Mouse (Mus musculus) fat pad, adult 2 months (tissue): Measurements from ENCODE around the gene Vasn.

Experiments used
- DNase-seq: peaks from one replicate; pipeline ENCODE4 v3.0.0-alpha.2; 2011; ENCODE audit warnings: low read depth, low spot score; ENCODE audit errors: extremely low read depth

Gene Vasn

DNA sequence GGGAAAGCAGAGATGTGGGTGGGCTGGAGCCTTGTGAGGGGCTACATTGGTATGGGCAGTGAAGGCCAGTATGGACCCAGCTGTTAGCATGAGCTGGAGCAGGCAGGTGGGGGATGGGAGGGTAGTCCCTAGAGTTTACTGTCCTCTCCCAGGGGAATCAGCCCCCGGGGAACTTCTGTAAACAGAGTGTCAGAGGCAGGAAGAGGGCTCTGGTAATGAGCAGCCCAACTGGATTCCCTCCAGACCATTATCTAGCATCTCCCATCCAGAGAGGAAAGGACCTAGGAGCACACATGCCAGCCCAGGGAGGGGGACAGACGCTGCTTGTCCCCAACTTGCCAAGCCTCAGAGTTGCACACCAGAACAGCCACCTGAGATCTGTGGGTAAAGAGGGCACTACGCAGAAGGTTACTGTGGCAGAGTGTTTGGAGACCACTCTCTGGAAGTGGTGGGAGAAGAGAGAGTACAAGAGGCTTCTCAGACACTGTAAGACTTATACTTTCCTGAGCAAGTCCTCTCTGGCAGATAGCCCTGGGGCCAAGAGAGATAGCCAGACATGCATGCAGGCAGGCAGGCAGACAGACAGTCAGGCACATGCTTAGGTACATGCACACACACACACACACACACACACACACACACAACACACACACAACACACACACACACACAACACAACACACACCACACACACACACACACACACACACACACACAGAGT lies 1.5 kb downstream of the Vasn start:
- no peak for DNase-seq

DNA sequence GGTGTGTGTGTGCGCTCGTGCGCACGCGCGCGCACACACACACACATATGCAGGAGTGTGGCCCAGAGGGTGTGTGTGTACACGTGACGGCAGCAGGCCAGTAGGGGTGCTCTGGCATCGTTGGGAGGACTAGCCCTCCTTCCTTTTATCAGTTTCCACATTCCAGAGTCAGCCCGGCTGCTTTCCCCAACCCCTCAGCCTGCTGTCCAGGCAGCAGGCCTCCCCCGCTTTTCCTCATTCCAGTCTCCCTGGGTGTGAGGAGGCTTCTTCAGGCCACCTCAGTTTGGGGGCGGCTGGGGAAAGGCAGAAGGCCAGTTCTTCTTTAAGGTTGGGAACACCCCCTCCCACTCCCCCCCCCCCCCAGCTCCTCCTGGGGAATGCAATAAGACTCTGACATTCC lies 2.4 kb downstream of the Vasn start:
- DNase-seq, result no peak

DNA sequence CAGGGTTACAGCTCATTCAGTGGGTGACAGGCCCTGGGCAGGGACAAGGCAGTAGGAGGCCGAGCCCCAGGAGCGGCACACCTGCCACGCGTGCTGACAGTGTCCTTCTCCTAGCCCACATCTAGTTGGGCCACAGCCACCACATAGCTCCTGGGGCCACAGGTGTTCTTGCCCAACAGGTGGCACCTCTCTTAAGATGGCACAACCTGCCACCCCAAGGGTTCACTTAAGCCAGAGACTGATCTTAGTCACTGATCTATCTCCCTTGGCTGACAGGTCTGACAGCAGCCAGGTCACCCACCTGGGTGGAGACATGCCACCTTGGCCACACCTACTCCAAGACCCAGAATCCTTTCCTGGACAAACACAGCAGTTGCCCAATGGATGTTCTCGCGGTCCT lies 3.2 kb downstream of the Vasn start:
- peak; percentile 99 for DNase-seq

GRCm38 (mm10) chr16:4643670-4644419 lies 4.1 kb downstream of the Vasn start:
- no peak for DNase-seq

DNA sequence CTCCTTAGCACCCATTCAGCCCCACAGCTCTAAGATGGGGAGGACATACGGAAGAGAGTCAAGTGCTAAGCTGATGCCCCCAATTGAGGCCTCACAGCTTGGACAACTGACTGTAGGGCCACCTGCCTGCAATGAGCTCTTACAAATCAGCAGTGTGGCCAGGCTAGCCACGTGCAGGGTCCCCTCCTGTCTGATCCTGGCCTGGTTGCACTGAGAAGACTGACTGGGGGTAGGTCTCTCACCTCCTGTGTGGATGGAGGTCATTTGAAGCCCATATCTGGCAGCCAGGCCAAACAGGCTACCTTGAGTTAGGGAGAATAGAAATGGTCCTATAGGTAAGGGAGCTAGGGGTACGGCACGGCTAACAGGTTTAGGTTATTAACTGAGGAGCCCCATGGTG lies 6.1 kb downstream of the Vasn start:
- no peak for DNase-seq

DNA sequence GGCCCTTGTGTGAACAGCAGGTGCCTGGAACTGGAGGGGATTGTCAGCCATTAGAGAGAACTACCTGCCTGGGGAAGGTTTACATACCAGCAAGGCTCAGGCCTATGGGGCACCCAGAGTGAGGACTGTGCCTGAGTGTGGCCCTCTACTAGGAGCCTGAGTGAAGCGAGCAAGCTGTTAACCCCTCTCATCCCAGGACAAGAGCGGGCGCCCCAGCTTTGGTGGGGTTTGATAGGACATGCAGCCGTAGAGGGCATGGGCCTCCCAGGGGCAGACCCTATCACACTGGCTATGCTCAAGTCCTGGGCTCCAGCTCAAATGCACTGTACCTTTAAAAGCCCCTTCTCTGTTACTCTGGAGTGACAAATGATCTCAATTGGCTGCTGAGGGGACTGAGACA lies 7.1 kb downstream of the Vasn start:
- no peak for DNase-seq

DNA sequence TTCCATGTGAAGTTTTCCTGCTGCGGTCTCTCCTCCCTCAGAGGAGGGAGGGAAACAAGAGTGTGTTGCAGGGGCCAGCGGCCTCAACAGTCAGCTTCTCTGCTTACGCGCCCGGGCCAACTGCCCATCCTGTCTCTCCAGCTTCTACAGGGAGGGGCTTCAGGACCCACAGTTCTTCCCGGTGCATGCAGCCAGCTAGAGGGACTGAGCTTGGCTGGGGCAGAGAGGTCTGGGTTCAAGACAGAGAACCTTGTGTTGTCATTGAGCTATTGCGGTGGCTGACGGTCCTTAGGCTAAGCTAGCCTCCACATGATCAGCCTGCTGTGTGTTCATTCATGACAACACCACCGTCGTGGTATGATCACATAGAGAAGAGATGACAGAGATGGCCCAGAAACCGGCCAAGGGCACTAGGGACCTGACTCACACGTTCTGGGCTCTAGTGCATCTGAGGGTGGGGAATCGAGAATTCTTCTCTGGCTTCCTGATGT lies 8.0 kb downstream of the Vasn start:
- no peak for DNase-seq

DNA sequence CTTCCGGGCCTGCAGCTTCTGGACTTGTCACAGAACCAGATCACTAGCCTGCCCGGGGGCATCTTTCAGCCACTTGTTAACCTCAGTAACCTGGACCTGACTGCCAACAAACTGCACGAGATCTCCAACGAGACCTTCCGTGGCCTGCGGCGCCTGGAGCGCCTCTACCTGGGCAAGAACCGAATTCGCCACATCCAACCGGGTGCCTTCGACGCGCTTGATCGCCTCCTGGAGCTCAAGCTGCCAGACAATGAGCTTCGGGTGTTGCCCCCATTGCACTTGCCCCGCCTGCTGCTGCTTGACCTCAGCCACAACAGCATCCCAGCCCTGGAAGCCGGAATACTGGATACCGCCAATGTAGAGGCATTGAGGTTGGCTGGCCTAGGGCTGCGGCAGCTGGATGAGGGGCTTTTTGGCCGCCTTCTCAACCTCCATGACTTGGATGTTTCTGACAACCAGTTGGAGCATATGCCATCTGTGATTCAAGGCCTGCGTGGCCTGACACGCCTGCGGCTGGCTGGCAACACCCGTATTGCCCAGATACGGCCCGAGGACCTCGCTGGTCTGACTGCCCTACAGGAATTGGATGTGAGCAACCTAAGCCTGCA lies 8.8 kb downstream of the Vasn start:
- no peak for DNase-seq

GRCm38 (mm10) chr16:4649211-4649610 lies 9.5 kb downstream of the Vasn start:
- DNase-seq, result no peak

DNA sequence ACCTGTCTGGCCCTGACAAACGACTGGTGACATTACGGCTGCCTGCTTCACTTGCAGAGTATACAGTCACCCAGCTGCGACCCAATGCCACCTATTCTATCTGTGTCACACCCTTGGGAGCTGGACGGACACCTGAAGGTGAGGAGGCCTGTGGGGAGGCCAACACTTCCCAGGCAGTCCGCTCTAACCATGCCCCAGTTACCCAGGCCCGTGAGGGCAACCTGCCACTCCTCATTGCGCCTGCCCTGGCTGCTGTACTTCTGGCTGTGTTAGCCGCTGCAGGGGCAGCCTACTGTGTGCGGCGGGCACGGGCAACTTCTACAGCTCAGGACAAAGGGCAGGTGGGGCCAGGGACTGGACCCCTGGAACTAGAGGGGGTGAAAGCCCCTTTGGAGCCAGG lies 10.0 kb downstream of the Vasn start:
- DNase-seq, result no peak

DNA sequence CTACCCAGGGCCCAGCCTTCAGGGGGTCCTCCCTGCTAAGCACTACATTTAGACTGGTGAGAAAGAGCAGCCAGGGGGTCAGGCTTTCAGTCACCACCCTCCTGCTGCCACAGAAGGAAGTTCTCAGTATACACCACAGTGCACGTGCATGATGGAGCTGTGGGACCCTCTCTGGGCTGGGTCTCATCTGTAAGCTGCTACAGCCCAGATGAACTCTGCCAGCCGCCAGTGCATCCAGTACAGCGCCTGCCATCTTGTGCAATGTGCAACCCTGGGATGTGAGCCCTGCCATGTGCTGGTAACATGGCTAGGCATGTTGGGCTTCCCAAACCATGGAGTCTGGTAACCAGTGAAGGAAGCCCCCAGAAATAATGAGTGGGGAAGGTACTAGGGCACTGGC lies 10.4 kb downstream of the Vasn start:
- DNase-seq, result no peak

- no peak for DNase-seq
These were observed 11.3 kb downstream of the Vasn start for GRCm38 (mm10) chr16:4651081-4651480.

- DNase-seq, result no peak
These were observed 11.9 kb downstream of the Vasn start for GRCm38 (mm10) chr16:4651624-4652023.

GRCm38 (mm10) chr16:4652707-4653416 lies 13.1 kb downstream of the Vasn start:
- DNase-seq, result no peak

GRCm38 (mm10) chr16:4654706-4655105 lies 15.0 kb downstream of the Vasn start:
- no peak for DNase-seq

- no peak for DNase-seq
These were observed 15.6 kb downstream of the Vasn start for GRCm38 (mm10) chr16:4655251-4655734.

DNA sequence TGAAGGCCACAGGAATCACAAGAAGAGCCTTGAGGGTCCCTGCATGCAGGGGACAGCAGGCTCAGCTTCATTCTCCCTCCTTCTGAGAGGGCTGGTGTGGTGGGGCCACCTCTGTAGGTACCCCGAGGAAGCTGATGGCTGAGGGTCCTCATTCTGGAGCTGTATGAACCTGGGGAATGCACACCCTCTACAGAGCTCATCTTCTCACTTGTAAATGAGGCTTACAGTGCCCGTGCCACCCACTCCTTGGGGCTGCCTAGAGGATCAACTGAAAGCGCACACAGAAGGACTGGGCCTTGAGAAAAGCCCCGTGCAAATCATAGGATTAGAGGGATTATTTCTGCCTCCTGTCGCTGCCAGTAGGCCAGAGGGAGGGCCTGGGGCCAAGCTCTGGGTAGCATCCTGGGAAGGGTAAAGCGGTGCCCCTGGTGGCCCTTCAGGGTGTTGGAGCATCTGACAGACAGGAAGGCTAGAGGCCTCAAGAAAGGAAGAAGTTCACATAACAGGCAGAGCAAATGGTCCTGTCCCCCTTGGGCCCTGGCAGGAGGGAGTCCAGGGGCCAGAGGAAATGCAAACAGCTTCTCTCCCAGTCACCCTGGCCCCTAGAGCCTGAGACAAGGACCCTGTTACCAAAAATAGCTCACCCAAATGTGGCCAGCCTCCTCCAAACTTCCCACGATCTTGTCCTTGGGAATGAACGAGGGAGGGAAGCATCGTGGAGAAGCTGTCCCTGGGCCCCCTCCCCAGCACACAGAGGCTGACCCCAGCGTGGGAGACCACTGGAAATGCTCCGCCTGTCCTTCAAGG lies 16.2 kb downstream of the Vasn start:
- no peak for DNase-seq

DNA sequence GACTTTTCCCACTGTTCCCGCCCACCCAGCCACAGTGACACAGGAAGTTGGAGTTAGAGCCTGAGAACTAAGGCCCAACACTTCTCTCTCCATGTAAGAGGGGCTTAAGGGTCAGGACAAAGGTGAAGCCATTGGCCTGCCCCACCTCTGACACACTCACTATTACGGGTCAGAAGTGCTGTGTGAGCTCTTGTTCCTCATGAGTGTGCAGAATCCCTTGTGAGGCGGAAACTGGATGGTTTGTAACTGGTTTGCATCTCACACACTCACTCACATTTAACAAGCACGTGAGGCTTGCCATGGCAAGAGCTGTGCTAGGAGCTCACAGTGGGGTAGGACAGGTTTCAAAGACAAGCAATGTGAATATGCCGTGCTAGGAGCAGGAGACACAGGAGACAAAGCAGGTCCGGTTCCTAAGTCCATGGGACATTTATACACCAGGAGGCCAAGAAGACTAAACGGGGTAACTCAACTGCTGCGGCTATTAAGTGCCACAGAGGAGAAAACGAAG lies 16.9 kb downstream of the Vasn start:
- no peak for DNase-seq

GRCm38 (mm10) chr16:4658781-4659245 lies 19.1 kb downstream of the Vasn start:
- no peak for DNase-seq

DNA sequence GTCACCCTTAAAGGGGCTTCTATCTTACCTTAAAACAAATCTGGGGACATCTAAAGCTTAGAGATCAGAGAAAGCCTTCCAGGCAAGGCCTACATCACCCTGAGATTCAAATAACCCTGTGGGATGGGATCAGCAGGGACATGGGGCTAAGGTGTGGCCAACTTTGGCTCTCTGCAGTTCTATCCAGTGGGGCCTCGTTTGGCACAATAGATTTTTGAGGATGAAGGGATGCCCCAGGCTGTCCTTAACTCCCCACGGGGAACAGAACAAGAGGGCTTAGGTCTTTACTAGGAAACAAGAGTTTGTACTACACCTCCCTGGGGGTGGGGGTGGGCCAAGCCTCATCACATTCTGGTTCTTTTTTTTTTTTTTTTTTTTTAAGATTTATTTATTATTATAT lies 19.6 kb downstream of the Vasn start:
- DNase-seq, result no peak
